Mouse (Mus musculus) embryo, embryonic 10.5 days (tissue): Measurements from ENCODE around the gene Pik3r6.

Experiments used
- DNase-seq: peaks from one replicate; pipeline ENCODE4 v3.0.0-alpha.2; 2015; ENCODE audit warnings: low spot score

Gene Pik3r6

DNA sequence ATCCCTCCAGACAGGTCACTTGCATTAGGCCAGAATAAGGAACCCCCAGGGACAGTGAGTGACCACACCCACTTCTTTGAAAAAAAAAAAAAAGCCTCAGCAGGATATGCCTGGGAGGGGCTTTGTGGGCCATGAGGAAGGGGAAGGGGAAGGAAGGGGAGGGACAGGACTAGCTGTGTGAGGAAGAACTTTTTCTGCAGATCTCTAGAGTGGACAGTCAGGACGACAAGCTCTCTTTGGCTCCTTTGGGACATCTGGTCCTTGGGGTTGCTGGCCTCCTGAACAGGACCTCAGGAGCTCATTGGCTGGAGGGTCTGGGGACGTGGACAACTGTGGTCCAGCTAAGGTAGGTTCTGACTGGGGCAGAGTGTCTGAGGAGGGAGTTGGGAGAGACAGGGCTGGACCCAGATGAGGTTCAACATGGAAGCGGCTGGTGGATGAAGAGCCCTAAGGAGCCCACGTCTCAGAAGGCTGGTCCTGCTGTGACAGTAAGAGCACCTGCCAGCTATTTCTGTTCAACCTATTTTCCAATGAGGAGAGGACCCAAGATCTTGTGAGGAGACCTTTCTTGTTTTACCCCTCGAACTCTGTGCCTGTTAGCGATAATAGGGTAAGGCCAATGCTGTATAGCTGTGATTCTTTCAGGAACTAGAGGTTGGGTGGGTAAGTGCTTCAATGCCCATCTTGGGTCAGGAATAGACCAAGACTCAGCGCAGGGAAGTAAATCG, at the start of gene Pik3r6:
Gene Pik3r6, plus strand, starts transcription at position 118 of the 728 bp plus-strand sequence.
- no peak for DNase-seq

DNA sequence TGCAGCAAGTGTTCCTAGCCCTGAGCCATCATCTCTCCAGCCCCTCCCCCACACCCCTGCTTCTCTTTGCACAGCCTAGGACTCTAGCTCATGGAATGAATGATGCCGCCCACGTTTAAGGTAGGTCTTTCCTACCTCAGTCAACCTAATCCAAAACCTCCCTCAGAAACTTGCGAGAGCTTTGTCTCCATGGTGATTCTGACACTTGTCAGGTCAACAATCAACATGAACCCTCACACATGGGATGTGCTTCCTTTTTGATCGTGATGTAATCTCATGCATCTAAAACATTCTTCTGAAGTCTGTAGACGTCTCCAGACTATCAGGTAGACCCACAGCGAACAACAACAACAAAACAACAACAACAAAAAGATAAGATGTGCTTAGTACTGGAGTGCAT, 49.5 kb upstream of the Pik3r6 start:
- DNase-seq = no peak

DNA sequence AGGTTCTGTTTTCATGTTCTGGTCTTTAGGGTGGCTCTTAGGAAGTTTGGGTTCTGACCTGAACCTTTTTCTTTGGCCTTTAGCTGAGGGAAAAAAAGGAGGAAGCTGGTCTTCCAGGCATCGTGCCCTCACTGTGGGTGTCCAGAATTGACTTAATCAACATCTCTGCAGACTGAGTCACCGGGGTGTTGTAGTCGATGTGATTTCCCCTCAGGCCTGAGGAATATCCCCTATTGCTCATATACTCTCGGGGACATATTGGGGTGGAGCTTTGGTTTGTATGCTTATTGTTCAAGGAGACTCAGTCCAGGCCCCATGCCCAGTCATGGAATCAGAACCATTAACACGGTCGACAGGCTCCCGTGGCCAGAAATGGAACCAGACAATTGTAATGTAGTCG, 44.7 kb upstream of the Pik3r6 start:
- no peak for DNase-seq

DNA sequence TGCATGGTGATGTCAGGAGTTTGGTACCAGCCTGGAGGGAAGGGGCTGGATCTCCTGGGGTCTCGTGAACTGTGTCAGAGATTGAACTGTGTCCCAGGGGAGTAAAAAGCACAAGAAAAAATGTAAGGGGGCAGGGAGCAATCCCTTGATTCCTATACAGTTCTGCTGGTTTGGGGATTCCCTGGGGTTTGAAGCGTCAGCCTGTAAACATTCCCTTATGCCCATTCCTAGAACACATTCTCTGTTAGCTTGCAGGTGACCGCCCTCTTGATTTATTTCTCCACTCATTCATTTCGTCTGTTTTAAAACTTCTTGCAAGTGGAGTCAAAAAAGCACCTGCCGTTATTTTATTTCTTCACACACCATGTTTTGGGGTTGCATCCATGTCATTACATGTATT, 43.8 kb upstream of the Pik3r6 start:
- DNase-seq = no peak

DNA sequence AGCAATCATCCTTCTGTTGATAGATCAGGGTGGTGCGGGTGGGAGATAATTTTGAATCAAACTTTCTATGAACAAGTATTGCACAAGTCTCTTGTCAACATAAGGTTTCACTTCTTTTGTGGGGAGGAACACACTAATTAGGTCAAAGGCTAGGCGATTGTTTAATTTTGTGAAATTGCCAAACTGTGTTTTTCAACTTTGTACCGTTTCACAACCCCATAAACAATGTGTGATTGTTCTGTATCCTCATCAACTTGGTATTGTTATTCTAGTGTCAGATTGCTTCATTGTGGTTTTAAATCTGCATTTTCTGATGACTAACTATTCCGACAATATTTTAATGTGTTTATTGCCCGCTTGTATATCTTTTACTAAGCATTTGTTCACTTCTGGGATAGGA, 43.3 kb upstream of the Pik3r6 start:
- DNase-seq = no peak

DNA sequence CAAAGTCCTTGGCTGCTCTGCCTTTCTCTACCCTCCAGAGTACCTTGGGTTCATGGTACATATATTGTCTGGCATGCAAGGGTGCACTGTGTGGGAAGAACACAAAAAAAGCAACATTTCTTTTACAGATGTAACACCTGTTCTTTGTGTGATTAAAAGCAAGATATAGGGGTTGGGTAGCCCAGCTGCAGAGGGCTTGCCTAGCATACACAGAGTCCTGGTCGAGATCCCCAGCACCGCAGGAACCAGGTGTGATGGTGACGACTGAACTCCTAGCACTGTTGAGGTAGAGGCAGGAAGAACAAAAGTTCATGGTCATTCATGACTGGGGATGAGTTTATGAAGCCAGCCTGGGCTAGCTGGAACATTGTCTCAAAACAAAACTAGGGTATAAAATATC, 40.1 kb upstream of the Pik3r6 start:
- no peak for DNase-seq

DNA sequence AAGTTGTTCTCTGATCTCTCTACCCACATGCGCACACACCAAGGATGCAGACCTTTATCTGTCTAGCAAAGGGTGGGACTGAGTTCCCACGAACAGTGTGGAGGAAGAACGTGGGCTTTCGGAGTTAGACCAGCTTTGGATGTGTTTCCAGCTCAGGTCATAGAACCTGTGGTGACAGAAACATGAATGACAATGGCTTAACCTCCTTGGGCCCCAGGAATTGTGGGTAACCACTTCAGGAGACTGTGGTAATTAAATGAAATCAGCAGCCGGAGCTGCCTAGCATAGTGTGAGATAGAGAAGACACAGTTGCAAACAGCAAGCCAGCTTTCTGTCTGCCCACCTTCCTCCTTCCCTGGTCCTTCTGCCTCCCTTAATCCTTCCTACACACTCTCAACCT, 38.6 kb upstream of the Pik3r6 start:
- DNase-seq = no peak

DNA sequence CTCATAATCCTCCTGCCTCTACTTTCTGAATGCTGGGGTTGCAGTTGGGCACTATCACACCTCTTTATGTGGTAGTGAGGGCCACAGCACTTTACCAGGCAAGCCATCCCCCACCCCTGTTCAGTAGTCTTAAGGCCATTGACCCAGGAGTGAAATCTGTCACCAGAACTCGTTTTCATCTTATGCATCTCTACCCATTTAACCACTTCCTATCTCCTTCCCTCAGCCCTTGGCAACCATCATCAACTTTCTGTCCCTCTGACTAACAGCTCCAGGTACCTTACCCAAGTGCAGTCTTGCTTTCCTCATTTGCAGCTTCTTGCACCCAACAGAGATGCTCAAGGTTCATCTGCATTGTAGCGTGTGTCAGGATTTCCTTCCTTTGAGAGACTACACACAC, 37.7 kb upstream of the Pik3r6 start:
- no peak for DNase-seq

DNA sequence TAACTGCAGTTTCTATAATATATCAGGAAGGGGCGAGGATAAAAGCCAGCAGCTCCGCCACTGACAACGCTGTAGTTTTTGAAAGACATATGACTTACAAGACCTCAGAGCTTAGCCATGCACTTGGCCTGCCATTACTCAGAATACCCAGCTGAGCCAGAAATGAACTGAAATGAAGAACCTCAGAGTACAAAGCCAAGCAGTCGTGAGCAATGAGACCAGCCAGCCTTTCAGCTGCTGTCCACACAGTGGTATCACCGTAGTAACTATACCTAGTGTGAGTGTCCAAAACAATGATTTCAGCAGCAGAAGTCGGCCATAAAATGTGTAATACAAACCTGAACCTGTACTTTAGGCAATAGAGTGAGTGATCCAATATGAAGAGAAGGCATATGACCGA, 35.4 kb upstream of the Pik3r6 start:
- DNase-seq = no peak

DNA sequence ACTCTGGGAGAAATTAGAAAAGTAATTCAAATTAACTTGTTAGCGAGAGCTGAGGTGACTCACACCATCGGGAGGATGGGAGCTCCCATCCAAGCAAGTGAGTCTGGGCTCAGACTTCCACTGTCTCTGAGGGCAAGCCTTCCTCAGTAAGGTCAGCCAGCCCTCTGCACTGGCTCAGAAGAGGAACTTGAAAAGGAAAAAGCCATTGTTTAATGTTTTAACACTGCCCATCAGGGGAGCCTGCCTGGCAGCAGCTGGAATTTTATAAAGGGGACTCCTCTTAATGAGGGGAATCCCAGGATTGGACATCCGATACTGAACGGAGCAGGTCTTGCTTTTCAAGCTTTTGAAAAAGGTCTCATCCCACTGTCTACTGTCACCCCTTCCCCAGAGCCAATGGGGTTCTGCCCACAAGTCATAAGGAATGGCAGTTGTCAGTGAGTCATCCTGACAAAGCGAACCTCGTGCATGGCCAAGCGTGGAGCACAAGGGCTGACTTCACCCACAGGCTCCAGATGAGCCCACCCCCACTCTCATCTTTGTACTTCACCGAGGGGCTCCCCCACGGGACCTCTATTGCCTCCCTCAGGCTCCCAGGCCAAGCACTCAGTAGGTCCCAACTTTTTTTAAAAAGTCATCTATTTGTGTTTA, 34.7 kb upstream of the Pik3r6 start:
- DNase-seq = no peak

DNA sequence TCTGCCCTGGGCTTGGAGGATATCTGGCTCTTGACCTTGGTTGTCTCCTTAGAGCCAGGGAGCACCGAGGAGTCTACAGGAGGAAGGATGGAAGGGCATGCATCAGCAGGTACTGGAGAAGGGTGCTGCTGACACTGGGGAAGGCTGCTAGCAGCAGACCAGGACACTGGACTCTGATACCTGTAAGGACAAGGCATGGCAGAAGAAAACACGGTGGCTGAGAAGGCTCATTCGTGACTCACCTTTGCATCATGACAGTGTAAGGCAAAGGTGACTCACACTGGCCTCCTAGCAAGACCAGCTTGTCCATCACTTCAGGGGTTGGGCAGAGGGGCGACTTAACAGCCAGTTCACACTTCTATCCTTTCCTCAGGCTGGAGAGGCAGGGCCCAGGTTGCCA, 33.9 kb upstream of the Pik3r6 start:
- no peak for DNase-seq

DNA sequence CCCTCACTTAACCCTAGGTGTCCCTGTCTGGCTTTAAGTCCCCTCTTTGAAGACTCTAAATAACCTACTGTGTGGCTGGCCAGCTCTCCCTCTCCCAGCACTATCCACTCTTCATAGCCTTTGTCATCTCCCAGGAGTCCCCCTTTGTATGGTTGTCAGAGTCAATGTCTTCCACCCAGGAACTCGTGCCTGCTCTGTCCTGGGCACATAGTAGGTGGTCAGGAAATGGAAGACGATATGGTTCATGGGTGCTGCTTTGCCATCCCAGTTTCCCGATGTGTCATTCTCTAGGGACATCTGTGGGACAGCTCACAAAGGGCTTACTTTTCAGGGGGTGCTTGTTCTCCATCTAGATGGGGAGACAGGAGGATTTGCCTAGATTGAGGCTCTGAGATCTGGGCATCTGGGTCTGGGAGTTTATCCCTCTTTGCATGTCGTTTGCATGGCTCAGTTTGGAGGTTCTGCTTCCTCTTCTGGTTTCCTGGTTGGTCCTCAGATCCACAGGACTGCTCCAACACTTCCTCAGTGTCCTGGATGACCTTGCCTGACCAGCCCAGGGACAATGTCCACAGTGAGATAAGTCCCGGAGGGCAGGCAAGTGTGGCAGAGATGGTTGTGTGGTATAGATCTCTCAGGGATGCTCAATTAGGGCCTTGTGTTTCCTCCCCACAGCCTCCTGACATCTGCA, 30.5 kb upstream of the Pik3r6 start:
- no peak for DNase-seq

DNA sequence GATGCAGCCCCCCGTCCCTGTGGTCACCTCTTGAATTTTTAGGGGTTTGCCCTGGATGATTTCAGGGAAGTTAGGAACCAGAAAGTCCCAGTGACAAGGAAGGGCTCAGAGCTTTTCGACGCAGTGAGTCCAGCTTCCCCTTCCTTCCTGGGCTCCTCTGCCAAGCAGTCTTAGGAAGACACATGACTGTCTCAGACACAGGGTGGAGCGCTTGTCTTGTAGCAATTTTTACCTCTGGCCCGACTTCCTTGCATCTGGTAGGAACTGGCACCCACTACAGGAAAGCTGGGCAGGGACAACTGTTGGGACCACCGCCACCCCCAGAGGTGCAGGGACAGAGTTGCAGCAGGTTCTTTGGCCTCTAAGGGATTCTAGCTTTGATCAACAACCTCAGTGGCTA, 28.2 kb upstream of the Pik3r6 start:
- no peak for DNase-seq

DNA sequence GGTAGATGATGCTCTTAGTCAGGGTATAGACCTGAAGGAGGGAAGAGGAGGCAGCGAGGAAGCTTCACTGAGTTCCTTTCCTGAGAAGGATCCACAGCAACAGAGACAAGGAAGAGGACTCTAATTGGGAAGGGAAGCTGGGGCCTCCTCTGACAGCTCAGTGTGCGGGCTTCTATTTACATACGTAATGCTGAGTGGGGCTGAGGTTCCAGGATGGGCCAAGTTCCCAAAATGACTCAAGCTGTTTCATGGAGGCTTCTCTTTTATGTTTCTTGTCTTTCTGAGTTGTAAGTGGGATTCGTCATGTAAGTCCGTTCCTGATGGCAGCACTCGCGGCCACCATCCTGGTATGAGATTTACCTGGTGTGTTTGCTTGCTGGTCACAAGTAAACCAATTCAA, 27.1 kb upstream of the Pik3r6 start:
- DNase-seq = no peak

DNA sequence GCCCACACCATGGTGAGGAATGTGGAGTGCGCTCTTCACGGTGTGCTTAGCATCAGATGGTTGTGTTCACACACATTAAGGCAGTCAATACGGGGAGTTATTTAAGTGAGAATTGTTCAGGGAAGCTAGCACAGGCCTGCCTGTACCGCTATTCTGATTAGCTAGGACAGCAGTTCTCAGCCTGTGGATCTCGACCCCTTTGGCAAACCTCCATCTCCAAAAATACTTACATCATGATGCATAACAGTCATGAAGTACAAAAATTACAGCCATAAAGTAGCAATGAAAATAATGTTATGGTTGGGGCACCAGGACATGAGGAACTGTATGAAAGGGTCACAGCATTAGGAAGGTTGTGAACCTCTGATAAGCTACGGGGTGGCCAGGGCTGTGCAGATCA, 25.2 kb upstream of the Pik3r6 start:
- no peak for DNase-seq

DNA sequence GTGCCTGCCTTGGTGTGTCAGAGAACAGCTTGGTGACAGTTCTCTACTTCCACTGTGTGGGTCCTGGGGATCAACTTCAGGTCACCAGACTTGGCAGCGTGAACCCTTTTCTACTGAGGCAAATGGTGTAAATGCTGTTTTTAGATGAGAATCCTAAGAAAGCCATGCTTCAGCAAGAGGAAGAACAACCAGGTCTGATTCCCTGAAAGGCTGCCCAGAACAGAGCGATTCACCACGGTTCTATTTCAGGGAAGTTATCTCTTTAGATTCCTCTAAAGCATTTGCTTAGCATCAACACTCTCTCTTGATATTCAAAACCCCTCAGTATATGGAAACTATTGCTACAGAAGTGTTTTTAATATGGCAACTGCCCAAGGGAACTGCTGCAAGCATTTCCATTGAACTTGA, 24.2 kb upstream of the Pik3r6 start:
- DNase-seq = no peak

DNA sequence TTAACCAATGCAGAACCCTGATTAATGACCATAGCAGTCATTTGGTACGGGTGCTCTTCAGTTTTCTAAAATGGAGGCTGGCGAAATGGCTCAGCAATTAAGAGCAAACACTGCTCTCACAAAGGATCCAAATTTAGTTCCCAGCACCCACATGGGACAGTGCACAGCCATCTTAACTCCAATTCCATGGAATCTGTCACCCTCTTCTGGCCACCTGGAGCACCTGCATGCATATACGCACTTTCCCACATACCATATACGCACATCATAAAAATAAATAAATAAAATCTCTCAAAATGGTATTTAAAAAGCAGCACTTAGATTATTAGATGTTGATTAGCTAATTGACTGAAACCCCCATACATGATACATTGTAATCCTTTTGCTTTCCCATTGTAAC, 22.2 kb upstream of the Pik3r6 start:
- DNase-seq = no peak

DNA sequence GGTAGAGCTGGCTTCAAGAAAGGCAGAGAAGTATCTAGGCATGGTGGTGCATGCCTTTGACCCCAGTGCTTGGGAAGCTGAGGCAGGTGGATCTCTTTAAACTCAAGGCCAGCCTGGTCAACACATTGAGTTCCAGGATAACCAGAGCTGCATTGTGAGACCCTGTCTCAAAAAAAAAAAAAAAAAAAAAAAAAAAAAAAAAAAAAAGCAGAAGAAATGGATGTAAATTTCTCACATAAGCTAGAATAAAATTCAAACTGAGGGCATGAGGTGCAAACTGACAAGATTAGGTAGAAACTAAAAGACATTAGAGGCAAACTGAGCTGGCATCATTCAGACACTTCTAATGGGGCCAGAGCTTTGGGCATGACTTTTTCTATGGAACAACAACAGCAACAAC, 20.8 kb upstream of the Pik3r6 start:
- no peak for DNase-seq

DNA sequence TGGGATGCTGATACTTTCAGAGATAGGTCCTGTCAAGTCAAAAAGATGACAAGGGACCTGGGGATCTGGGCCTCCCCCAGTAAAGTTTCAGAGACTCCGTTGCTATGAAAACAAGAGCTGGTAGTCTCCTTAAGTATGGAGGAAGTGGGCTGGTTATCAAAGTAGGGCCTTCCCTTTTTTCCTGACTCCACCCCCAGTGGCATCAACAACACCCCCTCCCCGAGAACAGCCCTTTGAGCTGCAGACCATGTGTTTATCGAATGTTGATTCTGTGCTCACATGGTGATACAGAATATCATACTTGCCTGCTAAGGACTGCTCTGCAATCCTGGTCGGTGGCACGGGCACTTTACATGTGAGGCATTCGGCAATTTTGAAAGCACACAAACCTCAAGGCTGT, 19.6 kb upstream of the Pik3r6 start:
- no peak for DNase-seq

DNA sequence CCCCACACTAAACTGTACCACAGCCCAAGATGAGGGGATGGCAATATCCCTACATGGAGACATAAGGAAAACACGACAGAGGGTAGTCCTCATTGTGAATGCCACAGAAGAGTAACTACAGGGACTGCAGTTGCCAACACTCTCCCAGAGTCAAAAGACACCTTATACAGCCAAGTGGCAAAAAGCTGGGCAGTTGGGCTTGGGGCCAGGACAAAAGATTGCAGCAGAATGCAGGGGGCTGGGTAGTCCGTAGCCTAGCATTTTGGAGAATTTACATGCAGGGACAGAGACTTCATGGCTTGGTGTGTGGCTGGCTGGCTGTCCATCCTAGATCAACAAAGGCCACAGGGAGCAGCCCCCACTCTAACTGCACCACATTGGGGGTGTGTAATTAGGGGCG, 18.4 kb upstream of the Pik3r6 start:
- no peak for DNase-seq

DNA sequence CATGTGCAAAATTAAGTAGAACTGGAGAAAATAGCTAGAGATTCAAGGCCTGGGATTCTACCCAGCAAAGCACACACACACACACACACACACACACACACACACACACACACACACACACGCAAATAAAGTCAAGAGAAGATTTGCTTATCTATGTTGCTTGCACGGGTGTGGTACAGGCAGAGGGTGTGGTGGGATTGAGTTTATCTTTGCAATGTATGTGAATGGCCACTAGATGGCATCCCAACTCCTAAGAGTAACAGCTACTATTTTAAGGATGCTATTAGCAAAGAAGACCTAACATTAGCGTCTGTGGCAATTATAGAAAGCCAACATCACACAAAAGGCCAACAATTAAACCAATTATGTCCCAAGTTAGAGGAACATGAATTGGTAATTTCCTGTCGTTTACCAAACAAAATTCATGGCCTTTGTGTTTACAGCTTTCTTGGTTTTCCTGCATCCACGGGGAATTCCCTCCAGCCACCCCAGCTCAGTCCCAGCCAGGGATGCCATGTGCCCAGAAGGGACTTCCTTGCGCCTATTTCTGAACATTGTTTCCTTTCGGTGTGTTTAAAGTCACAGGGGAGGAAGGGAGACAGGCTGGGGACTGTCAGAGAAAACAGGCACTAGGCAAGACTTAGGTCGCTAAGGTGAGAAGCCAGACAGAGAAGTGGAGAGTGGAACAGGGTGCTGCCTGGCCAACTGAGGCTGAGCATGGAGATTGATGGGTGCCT, 17.4 kb upstream of the Pik3r6 start:
- peak; percentile 83 for DNase-seq

DNA sequence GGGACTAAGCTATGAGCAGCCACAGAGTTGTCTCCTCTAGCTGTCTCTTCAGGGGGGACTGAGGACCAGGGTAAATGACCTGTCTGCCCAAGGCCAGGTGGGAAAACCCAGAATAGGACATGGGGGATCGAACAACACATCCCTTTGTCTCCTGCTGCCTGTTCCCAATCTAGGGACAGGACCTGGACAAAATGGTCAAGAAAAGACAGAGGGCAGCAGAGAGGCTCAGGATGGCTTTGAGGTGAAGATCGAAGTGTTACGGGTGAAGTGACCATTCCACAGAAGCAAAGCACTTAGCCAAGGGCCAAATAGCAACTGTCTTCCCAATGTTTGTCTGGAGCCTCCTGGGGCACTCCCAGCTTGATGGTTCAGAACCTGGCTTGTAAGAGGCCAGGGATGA, 16.7 kb upstream of the Pik3r6 start:
- no peak for DNase-seq

DNA sequence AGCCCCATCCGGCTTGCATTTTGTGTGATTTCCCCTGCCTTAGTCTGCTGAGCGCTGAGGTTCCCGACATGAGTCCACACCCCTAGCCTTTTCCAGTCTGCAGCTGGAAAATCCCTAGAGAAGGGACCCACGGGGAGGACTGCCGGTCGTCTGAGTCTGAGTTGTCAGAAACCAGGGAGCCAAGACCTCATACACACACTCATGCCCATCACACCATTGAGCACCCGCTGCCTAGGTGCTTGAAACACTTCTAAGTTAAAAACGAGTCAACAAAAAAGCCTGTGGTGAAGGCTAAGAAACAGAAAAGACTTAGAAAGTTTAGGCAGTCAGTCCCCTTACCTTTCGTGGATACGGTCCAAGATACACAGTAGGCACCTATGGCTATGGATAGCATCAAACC, 15.1 kb upstream of the Pik3r6 start:
- DNase-seq = no peak
